Mouse (Mus musculus) cerebellum, adult 11-12 months (tissue): Measurements from ENCODE around the gene Trim72.

ENCODE experiments used
- DNase-seq: peaks from one replicate; pipeline ENCODE4 v3.0.0; 2022

Gene Trim72

GRCm38 (mm10) chr7:128056917-128057444, 53.2 kb downstream of the Trim72 start:
- no peak for DNase-seq

- DNase-seq, result no peak
Measured at GRCm38 (mm10) chr7:128057860-128058259, 54.1 kb downstream of the Trim72 start.

GRCm38 (mm10) chr7:128058576-128058975, 54.8 kb downstream of the Trim72 start:
- no peak for DNase-seq

- DNase-seq, result no peak
Measured at GRCm38 (mm10) chr7:128059091-128059490, 55.3 kb downstream of the Trim72 start.
